Mouse (Mus musculus): Measurements from ENCODE around the gene Pclo. TPM values are rescaled to one million over a fixed set of nuclear protein-coding genes. Genes with fewer than 3 reads are reported as not detected.
"Not testable (repeated sequence)": the region's sequence is repeated elsewhere in the genome, so short reads cannot be mapped to it uniquely, and the experiment has no call there.

Gene Pclo
- polyA plus RNA-seq, 1 experiment from 2014 or later = 13.5 TPM

GRCm38 (mm10) chr5:14853650-14854049 is 338.9 kb downstream of the Pclo start:
- ATAC-seq (replicated peaks) = no peak
- no peak overlapping the region for H3K4me3 ChIP-seq
- no peaks in the 10 kb centered on the region for H3K36me3 ChIP-seq (replicated peaks)
- no peaks in the 10 kb centered on the region for H3K27me3 ChIP-seq (replicated peaks)
- no peak overlapping the region for H3K27ac ChIP-seq
- H3K4me2 ChIP-seq = no peak overlapping the region
- no peak overlapping the region for H3K9ac ChIP-seq
- H3K9me3 ChIP-seq = no peaks in the 10 kb centered on the region
- no peaks in the 10 kb centered on the region for H3K4me1 ChIP-seq

- H3K4me1 ChIP-seq; H3K9me3 ChIP-seq; H3K9ac ChIP-seq; H3K4me2 ChIP-seq; H3K27me3 ChIP-seq (replicated peaks); H3K27ac ChIP-seq; ATAC-seq (replicated peaks); H3K4me3 ChIP-seq; H3K36me3 ChIP-seq (replicated peaks): not testable (repeated sequence)
- 47% methylated on average over 2 of the region's 2 CpGs for WGBS
These were observed 370.6 kb downstream of the Pclo start for GRCm38 (mm10) chr5:14885291-14885690.

GRCm38 (mm10) chr5:14892242-14892641 is 377.5 kb downstream of the Pclo start:
- Histone ChIP-seq H3K4me1 (no peaks in the 10 kb centered on the region), H3K4me3 (no peak overlapping the region), H3K9ac (no peak overlapping the region), H3K27ac (no peak overlapping the region), H3K4me2 (no peak overlapping the region), H3K9me3 (no peaks in the 10 kb centered on the region), H3K36me3 (replicated peaks) (no peaks in the 10 kb centered on the region), H3K27me3 (replicated peaks) (no peaks in the 10 kb centered on the region)
- ATAC-seq (replicated peaks) = no peak
- 78% methylated on average over 3 of the region's 3 CpGs for WGBS

GRCm38 (mm10) chr5:14903539-14903938 is 388.8 kb downstream of the Pclo start:
- not testable (repeated sequence) for H3K4me2 ChIP-seq; ATAC-seq (replicated peaks); H3K9ac ChIP-seq; H3K27ac ChIP-seq; H3K27me3 ChIP-seq (replicated peaks); H3K4me1 ChIP-seq; H3K36me3 ChIP-seq (replicated peaks); H3K4me3 ChIP-seq
- WGBS = 20% methylated on average over 3 of the region's 3 CpGs
- H3K9me3 ChIP-seq = peaks cover 13% of the 10 kb centered on the region

Data from midbrain, embryonic 15.5 days (tissue).